Mouse (Mus musculus) adrenal gland, postnatal 10 days (tissue): Measurements from ENCODE around the gene Idi2. TPM values are rescaled to one million over a fixed set of nuclear protein-coding genes. Genes with fewer than 3 reads are reported as not detected.
"Not testable (repeated sequence)": the region's sequence is repeated elsewhere in the genome, so short reads cannot be mapped to it uniquely, and the experiment has no call there.

ENCODE experiments used
- DNase-seq: peaks from one replicate; pipeline ENCODE4 v3.0.0; 2021; ENCODE audit warnings: mixed read lengths
- long read RNA-seq, 2 experiments: library from polyadenylated mRNA; stranded (forward); transcript quantifications; one replicate each; pipeline ENCODE4 v2.0.0; 2021
- total RNA-seq, 2 experiments: library from RNA; stranded (reverse); gene quantifications; 2 replicates each; pipeline ENCODE4 v1.2.3; 2021

Idi2 gene
- total RNA-seq = not detected
- long read RNA-seq, experiment 1 = 0 reads
- long read RNA-seq, experiment 2 = 0 reads

DNA sequence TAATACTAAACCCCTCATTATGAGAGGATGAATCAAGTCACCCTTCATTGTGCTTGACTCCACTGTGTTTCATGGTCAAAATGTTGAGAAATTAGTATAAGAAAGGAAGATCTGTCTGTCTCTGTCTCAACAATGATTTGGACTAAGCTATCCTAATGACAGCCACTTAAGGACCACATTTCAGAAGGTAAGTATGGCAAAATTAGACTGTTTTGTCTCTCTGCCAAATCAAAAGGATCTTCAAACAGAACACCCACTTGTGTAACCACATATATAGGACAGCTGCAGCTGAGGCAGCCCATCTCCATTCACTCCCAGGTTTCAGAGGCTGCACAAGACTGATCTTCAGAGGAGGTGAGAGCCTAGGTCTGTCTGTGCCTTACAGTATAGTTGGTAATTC lies at the start of gene Idi2:
Gene Idi2 (plus strand): TSS at position 301 of the 400 bp plus-strand sequence.
- not testable (repeated sequence) for DNase-seq

GRCm38 (mm10) chr13:8905986-8906385 lies 46.7 kb upstream of the Idi2 start:
- DNase-seq = not testable (repeated sequence)

GRCm38 (mm10) chr13:8913890-8914289 lies 38.8 kb upstream of the Idi2 start:
- not testable (repeated sequence) for DNase-seq

- no peak for DNase-seq
These were observed 19.2 kb upstream of the Idi2 start for GRCm38 (mm10) chr13:8933499-8933898.

GRCm38 (mm10) chr13:8937611-8938140 lies 15.0 kb upstream of the Idi2 start:
- DNase-seq = not testable (repeated sequence)

- not testable (repeated sequence) for DNase-seq
These were observed 11.6 kb upstream of the Idi2 start for GRCm38 (mm10) chr13:8941110-8941509.

GRCm38 (mm10) chr13:8941701-8942100 lies 11.0 kb upstream of the Idi2 start:
- not testable (repeated sequence) for DNase-seq

DNA sequence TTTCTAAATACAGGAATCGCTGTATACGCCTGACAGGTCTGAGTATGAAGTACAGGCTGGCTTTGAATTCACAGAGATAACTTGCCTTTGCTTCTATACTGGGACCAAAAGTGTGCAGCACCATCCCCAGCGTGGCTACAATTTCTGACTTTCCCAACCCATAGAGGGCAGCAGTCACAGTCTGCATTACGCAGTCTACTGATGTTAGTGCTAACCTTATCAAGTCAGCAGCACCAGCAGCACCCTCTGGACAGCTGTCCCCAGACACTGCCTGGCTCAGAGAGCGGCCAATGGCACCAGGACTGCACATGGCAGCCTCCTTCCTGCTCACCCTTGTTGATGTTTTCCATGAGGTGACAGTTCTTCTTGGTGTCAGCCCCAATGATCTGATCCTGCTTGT lies 8.8 kb upstream of the Idi2 start:
- not testable (repeated sequence) for DNase-seq

- DNase-seq = not testable (repeated sequence)
These were observed 4.5 kb upstream of the Idi2 start, which contains the start of gene Gm9745 for GRCm38 (mm10) chr13:8948131-8948530. Gene Gm9745, minus strand, starts transcription at chr13:8948231.

- not testable (repeated sequence) for DNase-seq
These were observed 2.5 kb downstream of the Idi2 start for GRCm38 (mm10) chr13:8955127-8955526.

DNA sequence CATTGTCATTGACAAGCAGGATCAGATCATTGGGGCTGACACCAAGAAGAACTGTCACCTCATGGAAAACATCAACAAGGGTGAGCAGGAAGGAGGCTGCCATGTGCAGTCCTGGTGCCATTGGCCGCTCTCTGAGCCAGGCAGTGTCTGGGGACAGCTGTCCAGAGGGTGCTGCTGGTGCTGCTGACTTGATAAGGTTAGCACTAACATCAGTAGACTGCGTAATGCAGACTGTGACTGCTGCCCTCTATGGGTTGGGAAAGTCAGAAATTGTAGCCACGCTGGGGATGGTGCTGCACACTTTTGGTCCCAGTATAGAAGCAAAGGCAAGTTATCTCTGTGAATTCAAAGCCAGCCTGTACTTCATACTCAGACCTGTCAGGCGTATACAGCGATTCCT lies 4.2 kb downstream of the Idi2 start:
- not testable (repeated sequence) for DNase-seq

DNA sequence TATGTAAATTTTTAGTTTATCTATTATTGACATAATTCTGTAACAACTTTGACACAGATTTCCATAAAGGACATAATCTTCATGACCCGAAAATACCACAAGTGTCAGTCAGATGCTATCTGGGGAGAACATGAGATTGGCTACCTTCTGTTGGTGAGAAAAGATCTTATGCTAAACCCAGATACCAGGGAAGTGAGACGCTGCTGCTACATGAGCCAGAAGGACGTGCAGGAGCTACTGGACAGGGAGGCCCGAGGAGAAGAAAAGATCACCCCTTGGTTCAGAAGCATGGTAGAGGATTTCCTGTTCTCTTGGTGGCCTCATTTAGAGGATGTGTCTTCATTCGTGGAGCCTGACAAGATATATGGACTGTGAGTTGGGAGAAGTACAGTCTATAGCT lies 6.4 kb downstream of the Idi2 start:
- not testable (repeated sequence) for DNase-seq

- DNase-seq = not testable (repeated sequence)
These were observed 6.9 kb downstream of the Idi2 start for GRCm38 (mm10) chr13:8959554-8959953.

DNA sequence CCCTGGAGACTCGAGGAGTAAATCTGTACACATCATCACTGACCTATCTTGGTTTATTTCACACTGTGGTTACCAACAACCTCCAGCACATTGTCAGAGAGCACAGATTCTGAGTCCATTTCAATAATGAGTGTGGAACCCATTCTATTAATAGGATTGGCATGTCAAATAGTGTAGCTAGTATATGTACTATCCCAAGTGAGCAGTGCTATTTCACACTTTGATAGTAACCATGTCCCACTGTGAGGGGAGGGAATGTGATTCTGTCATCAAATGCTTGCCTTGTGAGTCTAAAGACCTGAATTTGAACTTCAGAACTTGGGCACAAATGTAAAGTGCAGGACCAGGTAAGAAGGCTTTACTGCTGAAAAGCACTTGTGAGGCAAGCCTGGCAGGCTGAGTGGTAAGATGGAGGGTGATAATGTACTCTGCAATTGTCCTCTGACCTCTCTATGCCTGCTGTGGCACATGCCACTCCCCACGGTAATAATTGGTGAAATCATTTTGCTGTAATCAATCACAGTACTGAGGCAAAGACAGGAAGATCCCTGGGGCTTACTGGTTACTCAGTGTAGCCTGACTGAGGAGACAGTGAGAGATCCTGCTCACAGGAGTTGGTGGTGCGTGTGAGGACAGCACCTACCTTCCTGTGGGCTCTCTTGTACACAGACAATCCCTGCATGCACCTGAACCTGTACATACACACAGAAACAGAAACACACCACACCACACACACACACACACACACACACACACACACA lies 8.6 kb downstream of the Idi2 start:
- not testable (repeated sequence) for DNase-seq

GRCm38 (mm10) chr13:8962266-8962665 lies 9.6 kb downstream of the Idi2 start:
- peak; percentile 9 for DNase-seq

DNA sequence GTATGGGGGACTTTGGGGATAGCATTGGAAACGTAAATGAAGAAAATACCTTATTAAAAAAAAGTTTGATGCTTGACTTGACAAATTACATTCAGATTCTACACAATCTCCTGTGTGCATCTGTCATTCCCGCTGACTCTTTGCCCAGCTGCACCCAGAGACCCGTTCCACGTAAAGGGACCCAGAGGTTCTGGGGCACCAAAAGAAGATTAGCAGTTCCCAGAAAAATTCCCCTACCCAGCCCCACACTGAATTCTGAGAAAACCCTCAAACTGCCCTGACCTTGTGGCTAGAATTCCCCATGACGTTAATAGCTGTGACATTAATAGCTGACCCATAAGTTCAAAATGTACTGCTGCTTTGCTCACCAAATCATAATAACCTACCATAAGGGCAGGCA lies 12.6 kb downstream of the Idi2 start:
- DNase-seq = no peak

DNA sequence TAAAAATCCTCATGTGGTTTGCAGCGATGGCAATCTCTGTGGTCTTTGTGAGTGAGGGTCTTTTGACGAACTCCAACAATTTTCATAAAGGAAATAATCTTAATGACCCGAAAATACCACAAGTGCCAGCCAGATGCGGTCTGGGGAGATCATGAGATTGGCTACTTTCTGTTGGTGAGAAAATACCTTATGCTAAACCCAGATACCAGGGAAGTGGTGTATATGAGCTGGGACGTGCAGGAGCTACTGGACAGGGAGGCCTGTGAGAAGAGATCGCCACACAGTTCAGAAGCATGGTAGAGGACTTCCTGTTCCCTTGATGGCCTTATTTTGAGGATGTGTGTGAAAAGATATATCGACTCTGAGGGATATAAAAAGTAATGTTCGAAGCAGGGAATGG lies 15.1 kb downstream of the Idi2 start:
- no peak for DNase-seq

DNA sequence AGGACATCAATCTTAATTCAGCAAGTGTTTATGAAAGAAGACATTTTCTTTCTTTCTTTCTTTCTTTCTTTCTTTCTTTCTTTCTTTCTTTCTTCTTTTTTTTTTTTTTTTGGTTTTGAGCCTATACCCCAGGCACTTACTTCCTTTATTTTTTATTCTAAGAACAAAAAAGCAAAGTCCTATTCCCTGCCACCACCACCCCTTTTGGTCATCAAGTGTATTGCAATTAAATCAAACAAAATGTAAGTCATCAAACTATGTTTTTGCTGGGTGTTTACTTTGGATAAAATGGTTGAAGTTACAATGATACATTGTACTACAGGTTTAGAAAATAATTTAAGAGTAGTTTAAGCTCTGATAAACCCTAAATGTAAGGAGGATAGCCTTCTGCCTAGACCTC lies 19.7 kb downstream of the Idi2 start:
- no peak for DNase-seq

DNA sequence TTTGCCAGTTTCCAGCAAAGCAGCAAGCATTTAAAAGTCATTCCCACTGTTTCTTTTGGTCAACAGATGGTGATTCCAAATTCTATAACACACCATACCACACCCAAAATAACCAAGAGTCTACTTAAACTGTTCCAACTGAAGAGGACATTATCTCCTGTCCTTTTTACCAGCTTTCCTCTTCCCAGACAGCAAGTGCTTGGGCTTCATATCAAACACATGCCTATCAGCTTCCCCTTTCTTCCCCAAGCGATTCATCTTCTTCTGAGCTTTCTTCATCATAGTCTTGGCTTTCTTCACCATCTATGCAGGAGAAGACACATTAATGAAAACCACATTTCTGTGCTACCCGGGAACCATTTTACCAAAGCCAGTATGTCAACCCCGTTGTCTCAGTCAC lies 20.3 kb downstream of the Idi2 start:
- no peak for DNase-seq

- no peak for DNase-seq
These were observed 39.6 kb downstream of the Idi2 start for GRCm38 (mm10) chr13:8992231-8992630.

GRCm38 (mm10) chr13:8995159-8995989 lies 42.7 kb downstream of the Idi2 start:
- no peak for DNase-seq

DNA sequence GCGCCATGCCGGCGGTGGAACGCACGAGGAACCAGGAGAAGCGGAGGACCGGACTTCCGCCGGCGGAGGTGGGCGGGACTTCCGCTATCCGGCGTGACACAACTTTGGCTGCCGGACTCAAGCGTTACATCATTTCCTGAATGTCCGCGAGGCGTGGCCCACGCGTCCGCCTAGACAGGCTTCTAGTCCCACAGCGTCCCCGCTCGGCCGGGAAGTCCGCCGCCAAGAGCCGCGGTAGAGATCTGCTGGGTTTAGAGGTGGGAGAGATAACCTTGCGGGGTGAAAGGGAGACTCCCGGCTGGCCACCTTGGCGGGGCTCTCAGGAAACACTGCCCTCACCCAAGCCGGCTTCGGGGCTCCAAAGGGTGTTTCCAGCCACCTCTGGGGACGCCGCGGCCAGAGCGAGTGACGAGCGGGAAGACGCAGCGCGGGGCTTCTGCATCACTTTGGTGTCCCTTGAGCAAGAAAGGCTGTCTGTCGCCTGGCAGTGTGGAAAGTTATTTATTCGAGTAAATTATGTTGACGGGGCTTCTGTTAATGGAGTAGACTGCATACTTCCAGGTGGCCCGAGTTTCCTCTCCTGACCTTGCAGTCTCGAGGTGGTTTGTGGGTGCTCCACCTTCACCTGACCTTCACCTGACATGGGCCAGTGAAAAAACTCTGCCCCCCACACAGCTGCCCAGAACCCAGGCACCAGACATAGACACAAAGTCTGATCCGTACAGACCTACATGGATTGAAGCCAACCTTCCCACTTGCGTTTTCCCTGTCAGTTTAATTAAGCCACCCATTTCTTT lies 43.5 kb downstream of the Idi2 start, which contains the start of gene Gtpbp4:
Gene Gtpbp4 (minus strand): TSS at position 94 of the 797 bp plus-strand sequence.
- DNase-seq = peak; percentile 97
